Mouse (Mus musculus) embryonic fibroblast, embryonic 13.5 days (primary cell): ENCODE results near the gene Gtf2h1.

Source experiments
- CTCF ChIP-seq: IDR thresholded peaks from 2 replicates; pipeline ENCODE4 v1.5.1; 2011; ENCODE audit warnings: mild to moderate bottlenecking, control low read depth, low read length, moderate library complexity, borderline replicate concordance; ENCODE audit not compliant: insufficient read depth
- POLR2A ChIP-seq: IDR thresholded peaks from 2 replicates; pipeline ENCODE4 v1.6.1; 2011; ENCODE audit warnings: low read depth, mild to moderate bottlenecking, control low read depth, low read length, moderate library complexity

DNA sequence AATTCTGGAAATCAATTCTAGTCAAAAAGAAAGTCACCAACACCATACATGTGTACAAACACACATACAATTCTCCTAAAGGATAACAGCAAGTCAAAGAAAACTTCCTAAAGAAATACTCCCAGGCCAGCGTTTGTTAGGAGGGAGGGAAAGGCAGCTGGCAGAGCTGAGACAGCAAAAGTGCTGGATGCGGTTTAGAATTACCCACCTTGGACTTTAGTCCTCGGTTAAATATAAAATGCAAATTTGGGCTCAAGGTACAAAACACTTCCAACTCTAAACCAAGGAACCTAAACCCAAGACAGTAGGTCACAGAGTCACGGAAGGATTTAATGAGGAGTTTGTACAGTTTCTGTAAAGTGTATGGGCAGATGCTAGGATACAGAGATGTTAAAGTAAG is 2.0 kb upstream of the Gtf2h1 start:
- TF ChIP-seq POLR2A (no peak), CTCF (no peak)
